Mouse (Mus musculus) forebrain, embryonic 10.5 days (tissue): Measurements from ENCODE around the gene Map2k7. TPM values are rescaled to one million over a fixed set of nuclear protein-coding genes. Genes with fewer than 3 reads are reported as not detected.
A peak's percentile ranks its signal among the peaks of the same experiment; 100 is the strongest.

ENCODE experiments used
- DNase-seq: peaks from one replicate; pipeline ENCODE4 v3.0.0-alpha.2; 2017; ENCODE audit warnings: low spot score; ENCODE audit errors: extremely low spot score
- H3K27ac ChIP-seq: fragments of 300-500 bp; sonication (generic); 2 replicates; pipeline ENCODE4 v1.5.1; 2016; ENCODE audit warnings: mild to moderate bottlenecking
- H3K27me3 ChIP-seq: fragments of 300-500 bp; sonication (generic); 2 replicates; pipeline ENCODE4 v1.6.1; 2016; ENCODE audit warnings: mild to moderate bottlenecking; ENCODE audit not compliant: poor library complexity, severe bottlenecking
- H3K36me3 ChIP-seq: fragments of 300-500 bp; sonication (generic); replicated peaks from 2 replicates; pipeline ENCODE4 v1.6.1; 2016; ENCODE audit warnings: mild to moderate bottlenecking, moderate library complexity
- H3K4me1 ChIP-seq: fragments of 300-500 bp; sonication (generic); 2 replicates; pipeline ENCODE4 v1.6.1; 2016
- H3K4me3 ChIP-seq: fragments of 300-500 bp; sonication (generic); 2 replicates; pipeline ENCODE4 v1.5.1; 2016; ENCODE audit warnings: mild to moderate bottlenecking, moderate library complexity
- H3K9me3 ChIP-seq: fragments of 300-500 bp; sonication (generic); 2 replicates; pipeline ENCODE4 v1.6.1; 2016; ENCODE audit warnings: mild to moderate bottlenecking, moderate library complexity
- WGBS: fragments of 180-500 bp; shearing (Covaris S2); methylation state at CpG from one replicate; pipeline ENCODE4 v1.1.7; 2016; 5-methylcytosine and 5-hydroxymethylcytosine counted together
- polyA plus RNA-seq: library from polyadenylated mRNA; unstranded; fragments of >200 nt; fragmentation: Nextera tagmentation; extraction: Ambion mirVana; gene quantifications from 2 replicates; pipeline ENCODE4 v1.2.1, GENCODE M21; 2016

Map2k7 gene
- polyA plus RNA-seq, 1 experiment from 2014 or later, result 29.9 TPM

GRCm38 (mm10) chr8:4237814-4238433 is 616 bp upstream of the Map2k7 start:
- DNase-seq, result no peak
- WGBS, result 22% methylated on average over 15 of the region's 15 CpGs
- H3K9me3 ChIP-seq, result no peaks in the 10 kb centered on the region; the same call in 1 of the 2 replicates

DNA sequence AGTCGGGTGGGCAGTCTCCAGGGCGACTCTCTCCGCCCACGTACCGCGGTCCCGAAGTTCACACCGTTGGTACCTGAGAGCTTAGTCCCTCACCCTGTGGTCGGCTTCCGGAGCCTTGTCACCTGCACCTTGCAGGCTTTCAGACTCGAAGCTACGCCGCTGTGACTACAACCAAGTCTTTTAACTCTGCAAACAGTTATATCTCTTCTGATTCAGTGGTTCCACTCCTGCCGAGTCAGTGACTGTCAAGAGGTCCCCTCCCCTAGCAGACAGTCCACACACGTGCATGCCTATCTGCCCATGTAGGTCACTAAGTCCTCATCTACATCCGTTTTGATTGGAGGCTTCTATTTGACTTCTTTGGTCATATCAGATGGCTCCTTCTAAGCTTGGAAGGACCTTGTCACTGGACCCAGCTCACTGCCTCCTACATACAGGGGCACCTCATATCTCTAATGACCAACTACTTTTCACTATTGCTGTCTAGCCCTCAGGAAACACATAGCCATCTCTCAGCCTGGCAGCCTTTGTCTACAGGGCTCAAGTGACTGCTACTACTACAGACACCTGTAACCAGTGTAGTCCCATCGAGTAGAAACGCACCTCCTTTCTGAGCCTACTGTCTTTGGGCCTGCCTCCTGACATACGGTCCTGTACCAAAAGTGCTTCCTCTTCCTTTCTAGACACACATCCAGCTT is 802 bp downstream of the Map2k7 start:
- Histone ChIP-seq H3K36me3 (peaks cover 38% of the 10 kb centered on the region), H3K9me3 (no peaks in the 10 kb centered on the region; the same call in 1 of the 2 replicates), H3K27me3 (peaks cover 14% of the 10 kb centered on the region; the same call in 1 of the 2 replicates), H3K4me3 (peak overlapping the region; percentile 84), H3K4me1 (peaks cover 29% of the 10 kb centered on the region), H3K27ac (peak overlapping the region; percentile 98)
- no peak for DNase-seq
- 17% methylated on average over 19 of the region's 19 CpGs for WGBS

More at GRCm38 (mm10) chr8:4237814-4238433, 616 bp upstream of the Map2k7 start:
- peak overlapping the region; percentile 84 for H3K4me3 ChIP-seq
- peak overlapping the region; percentile 98 for H3K27ac ChIP-seq
- peaks cover 20% of the 10 kb centered on the region; the same call in 1 of the 2 replicates for H3K27me3 ChIP-seq
- H3K4me1 ChIP-seq, result peaks cover 29% of the 10 kb centered on the region
- peaks cover 24% of the 10 kb centered on the region for H3K36me3 ChIP-seq

- H3K27ac ChIP-seq, result no peak overlapping the region
- H3K4me3 ChIP-seq, result no peak overlapping the region
- WGBS, result 92% methylated on average over 5 of the region's 5 CpGs
- DNase-seq, result no peak
- peaks cover 25% of the 10 kb centered on the region for H3K4me1 ChIP-seq
- peaks cover 2% of the 10 kb centered on the region; the same call in 1 of the 2 replicates for H3K9me3 ChIP-seq
- peaks cover 87% of the 10 kb centered on the region for H3K36me3 ChIP-seq
- peaks cover 25% of the 10 kb centered on the region for H3K27me3 ChIP-seq
Measured at GRCm38 (mm10) chr8:4245061-4245460, 6.5 kb downstream of the Map2k7 start.

DNA sequence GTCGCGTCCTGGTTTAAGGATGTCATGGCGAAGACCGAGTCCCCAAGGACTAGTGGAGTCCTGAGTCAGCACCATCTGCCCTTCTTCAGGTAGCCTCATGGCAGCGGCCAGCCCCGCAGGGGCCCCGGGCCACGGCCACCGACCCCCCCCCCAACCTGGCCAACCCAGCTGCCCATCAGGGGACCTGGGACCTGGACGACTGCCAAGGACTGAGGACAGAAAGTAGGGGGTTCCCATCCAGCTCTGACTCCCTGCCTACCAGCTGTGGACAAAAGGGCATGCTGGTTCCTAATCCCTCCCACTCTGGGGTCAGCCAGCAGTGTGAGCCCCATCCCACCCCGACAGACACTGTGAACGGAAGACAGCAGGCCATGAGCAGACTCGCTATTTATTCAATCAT is 7.2 kb downstream of the Map2k7 start:
- H3K27ac ChIP-seq, result no peak overlapping the region
- peaks cover 84% of the 10 kb centered on the region for H3K36me3 ChIP-seq
- H3K27me3 ChIP-seq, result peaks cover 30% of the 10 kb centered on the region
- 89% methylated on average over 13 of the region's 13 CpGs for WGBS
- H3K4me1 ChIP-seq, result peaks cover 26% of the 10 kb centered on the region
- peaks cover 2% of the 10 kb centered on the region; the same call in 1 of the 2 replicates for H3K9me3 ChIP-seq
- no peak overlapping the region for H3K4me3 ChIP-seq
- no peak for DNase-seq

GRCm38 (mm10) chr8:4247241-4247640 is 8.7 kb downstream of the Map2k7 start:
- Histone ChIP-seq H3K9me3 (peaks cover 2% of the 10 kb centered on the region; the same call in 1 of the 2 replicates), H3K27me3 (peaks cover 30% of the 10 kb centered on the region), H3K4me1 (peaks cover 31% of the 10 kb centered on the region), H3K4me3 (no peak overlapping the region), H3K27ac (no peak overlapping the region), H3K36me3 (peaks cover 69% of the 10 kb centered on the region)
- no peak for DNase-seq
- 94% methylated on average over 8 of the region's 8 CpGs for WGBS

GRCm38 (mm10) chr8:4247951-4248540 is 9.5 kb downstream of the Map2k7 start, which contains the start of gene Tgfbr3l:
TSS of gene Tgfbr3l (plus strand) at chr8:4248214.
- Histone ChIP-seq H3K27me3 (peaks cover 30% of the 10 kb centered on the region), H3K9me3 (0 out of 2 replicates have a peak, but pooled peaks cover 2% of the 10 kb centered on the region), H3K27ac (peak within 1 kb of the TSS; percentile 60; the same call in 1 of the 2 replicates), H3K36me3 (peaks cover 61% of the 10 kb centered on the region), H3K4me3 (peak within 1 kb of the TSS; percentile 6; the same call in 1 of the 2 replicates), H3K4me1 (peaks cover 35% of the 10 kb centered on the region)
- whole genome bisulfite sequencing, result 82% methylated on average over 15 of the region's 15 CpGs
- DNase-seq, result no peak

DNA sequence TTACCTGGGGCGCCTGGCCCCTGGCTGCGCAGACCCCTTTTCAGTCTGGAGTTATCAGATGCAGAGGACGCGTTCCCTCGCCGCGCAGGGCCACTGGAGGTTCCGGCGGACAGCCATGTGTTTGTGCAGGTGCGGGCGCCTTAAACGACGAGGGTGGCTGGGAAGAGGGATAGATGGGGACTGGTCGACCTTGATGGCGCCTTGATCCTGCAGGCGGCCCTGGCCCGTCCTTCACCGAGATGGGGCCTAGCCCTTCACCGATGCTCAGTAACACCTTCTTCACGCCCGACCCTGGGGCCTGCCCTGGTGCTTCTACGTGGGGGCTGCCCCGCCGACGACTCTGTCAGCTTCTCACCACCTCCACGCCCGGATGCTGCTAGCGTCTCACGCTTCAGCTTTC is 10.7 kb downstream of the Map2k7 start:
- 13% methylated on average over 29 of the region's 29 CpGs for WGBS
- 0 out of 2 replicates have a peak, but pooled peaks cover 2% of the 10 kb centered on the region for H3K9me3 ChIP-seq
- peak overlapping the region; percentile 6; the same call in 1 of the 2 replicates for H3K4me3 ChIP-seq
- no peak for DNase-seq
- H3K27ac ChIP-seq, result 0 out of 2 replicates have a peak overlapping the region, but pooled peaks have one; percentile 60
- H3K4me1 ChIP-seq, result peaks cover 43% of the 10 kb centered on the region
- peaks cover 51% of the 10 kb centered on the region for H3K36me3 ChIP-seq
- H3K27me3 ChIP-seq, result peaks cover 30% of the 10 kb centered on the region

DNA sequence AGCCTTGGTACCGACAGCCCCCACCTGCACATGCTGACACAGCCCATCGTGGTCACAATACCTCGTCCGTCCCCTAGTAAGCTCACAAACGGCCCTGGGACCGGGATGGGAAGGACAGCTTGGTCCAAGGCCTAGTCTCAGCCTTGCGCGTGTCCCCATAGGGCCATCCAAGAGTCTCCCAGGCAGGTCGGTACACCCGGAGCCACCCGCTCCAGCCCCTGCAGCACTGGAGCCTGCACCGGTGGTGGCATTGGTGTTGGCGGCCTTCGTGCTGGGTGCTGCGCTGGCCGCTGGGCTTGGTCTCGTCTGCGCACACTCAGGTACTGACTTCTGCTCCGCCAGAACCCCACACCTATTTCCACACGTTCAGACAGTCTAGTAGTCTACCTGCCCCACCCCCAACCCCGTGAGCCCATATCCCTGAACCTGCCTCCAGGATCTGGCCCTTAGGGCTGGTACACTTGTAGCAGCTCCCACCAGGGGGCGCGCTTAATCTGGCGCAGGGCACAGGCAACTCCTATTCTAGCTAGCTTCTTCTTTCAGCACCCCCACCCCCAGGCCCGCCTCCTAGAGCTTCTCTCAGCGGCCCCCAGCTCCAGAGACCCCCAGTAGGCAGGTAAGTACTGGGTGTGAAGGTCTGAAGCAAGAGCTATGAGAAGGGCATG is 11.9 kb downstream of the Map2k7 start:
- Histone ChIP-seq H3K36me3 (peaks cover 51% of the 10 kb centered on the region), H3K27me3 (peaks cover 30% of the 10 kb centered on the region), H3K4me1 (peaks cover 46% of the 10 kb centered on the region), H3K9me3 (0 out of 2 replicates have a peak, but pooled peaks cover 2% of the 10 kb centered on the region), H3K4me3 (no peak overlapping the region; the same call in 1 of the 2 replicates), H3K27ac (no peak overlapping the region)
- WGBS, result 31% methylated on average over 26 of the region's 26 CpGs
- peak; percentile 81 for DNase-seq

DNA sequence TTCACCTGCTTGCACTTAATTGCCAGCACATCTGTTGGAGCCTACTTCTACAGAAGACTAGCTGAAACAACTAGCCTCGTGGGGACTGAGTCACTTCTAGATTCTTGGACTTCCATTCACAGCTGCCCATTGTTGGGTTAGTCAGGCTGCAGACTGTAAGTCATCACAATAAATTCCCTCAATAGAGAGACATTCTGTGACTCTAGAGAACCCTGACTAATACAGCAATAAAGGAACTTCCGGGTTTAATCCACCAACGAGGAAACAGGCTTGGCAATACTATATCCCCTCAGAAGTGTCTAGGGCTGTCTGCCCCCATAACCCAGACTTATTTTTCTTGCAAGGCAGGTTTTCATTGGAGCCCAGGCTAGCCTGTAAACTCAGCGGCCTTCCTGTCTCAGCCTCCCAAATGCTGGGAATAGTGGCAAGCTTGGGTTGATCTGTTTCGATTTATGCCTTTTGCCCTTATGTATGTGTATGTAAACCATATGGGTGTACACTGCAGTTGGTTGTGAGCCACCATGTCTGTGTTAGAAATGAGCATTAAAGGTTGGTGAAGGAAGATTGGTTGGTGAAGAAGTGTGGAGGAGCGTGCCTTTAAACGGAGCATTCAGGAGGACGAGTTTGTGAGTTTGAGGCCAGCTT is 13.7 kb downstream of the Map2k7 start:
- H3K27ac ChIP-seq, result peak overlapping the region; percentile 96
- peaks cover 30% of the 10 kb centered on the region for H3K27me3 ChIP-seq
- DNase-seq, result no peak
- 49% methylated on average over 8 of the region's 8 CpGs for WGBS
- H3K4me1 ChIP-seq, result peaks cover 55% of the 10 kb centered on the region
- 0 out of 2 replicates have a peak, but pooled peaks cover 2% of the 10 kb centered on the region for H3K9me3 ChIP-seq
- H3K36me3 ChIP-seq, result peaks cover 51% of the 10 kb centered on the region
- H3K4me3 ChIP-seq, result peak overlapping the region; percentile 87

- WGBS, result 1% methylated on average over 69 of the region's 69 CpGs
- H3K4me3 ChIP-seq, result peak within 1 kb of the TSS; percentile 87
- H3K27ac ChIP-seq, result peak within 1 kb of the TSS; percentile 96
- DNase-seq, result peak; percentile 96
- H3K27me3 ChIP-seq, result peaks cover 23% of the 10 kb centered on the region
- peaks cover 48% of the 10 kb centered on the region for H3K36me3 ChIP-seq
- H3K4me1 ChIP-seq, result peaks cover 62% of the 10 kb centered on the region
- H3K9me3 ChIP-seq, result 0 out of 2 replicates have a peak, but pooled peaks cover 2% of the 10 kb centered on the region
Measured at GRCm38 (mm10) chr8:4252934-4253841, 14.6 kb downstream of the Map2k7 start, which contains the start of gene Snapc2. TSS of gene Snapc2 (plus strand) at chr8:4253080.

DNA sequence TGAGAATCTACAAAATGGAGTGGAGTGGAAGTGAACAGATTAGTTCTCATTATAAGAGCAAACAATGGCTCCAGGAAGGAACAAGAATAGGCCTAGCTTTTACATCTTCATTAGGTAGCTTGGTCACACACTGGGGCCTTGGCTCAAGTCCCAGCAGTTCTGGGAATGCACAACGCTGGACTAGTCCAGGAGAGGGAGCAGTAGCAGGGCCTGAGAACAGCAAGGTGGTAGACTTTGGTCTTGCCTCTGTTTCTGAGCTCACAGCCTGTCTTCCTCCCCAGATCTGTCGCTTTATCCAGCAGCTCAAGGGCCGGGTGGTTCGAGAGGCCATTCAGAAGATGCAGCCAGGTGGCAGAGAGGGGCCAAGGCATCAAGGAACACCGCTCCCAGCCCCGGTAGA is 15.5 kb downstream of the Map2k7 start:
- Histone ChIP-seq H3K4me1 (peaks cover 60% of the 10 kb centered on the region), H3K9me3 (0 out of 2 replicates have a peak, but pooled peaks cover 1% of the 10 kb centered on the region), H3K27ac (peak overlapping the region; percentile 96; the same call in 1 of the 2 replicates), H3K4me3 (peak overlapping the region; percentile 87), H3K36me3 (peaks cover 46% of the 10 kb centered on the region), H3K27me3 (peaks cover 15% of the 10 kb centered on the region)
- DNase-seq, result no peak
- 70% methylated on average over 6 of the region's 6 CpGs for WGBS
